10 mouse cellular contexts compared by ENCODE assay signal in genomic region chr16:42575517-42575946, GRCm38 (mm10).
DNase-seq lines count a peak whose midpoint lies in the region; ATAC-seq lines count a peak whose summit lies in the region.
"Had no signal": no experiment of that assay in that cellular context is flagged by ENCODE, and none has a peak within 500 bp of the region (broad histone marks: within the 10 kb centered on the region; RNA-seq: fewer than 3 reads in every experiment).

No protein-coding gene starts in this region.

- H3K4me1 ChIP-seq in forebrain, embryonic 13.5 days: peaks cover 15% of the 10 kb centered on the region
- peaks cover 17% of the 10 kb centered on the region for H3K4me1 ChIP-seq in midbrain, embryonic 12.5 days

- H3K27ac ChIP-seq in forebrain, embryonic 13.5 days: peak overlapping the region; percentile 55
- H3K27ac ChIP-seq in midbrain, embryonic 12.5 days (replicated peaks): peak overlapping the region; percentile 75
- H3K27ac ChIP-seq: macrophage had no signal

- 3% methylated on average over 7 of the region's 7 CpGs for WGBS in forebrain, embryonic 13.5 days
- under 1% methylated on average over 7 of the region's 7 CpGs for WGBS in midbrain, embryonic 12.5 days

- no peaks in the 10 kb centered on the region for H3K36me3 ChIP-seq in forebrain, embryonic 13.5 days (ENCODE audit: poor library complexity, severe bottlenecking)
- no peaks in the 10 kb centered on the region for H3K36me3 ChIP-seq in midbrain, embryonic 12.5 days

- peak overlapping the region; percentile 43; the same call in 1 of the 2 replicates for H3K9ac ChIP-seq in forebrain, embryonic 13.5 days
- H3K9ac ChIP-seq in midbrain, embryonic 12.5 days (replicated peaks): no peak overlapping the region

- peak; percentile 96 for ATAC-seq in forebrain, embryonic 13.5 days
- peak; percentile 98 for ATAC-seq in midbrain, embryonic 12.5 days (ENCODE audit: low FRiP score, low read depth)
- ATAC-seq in megakaryocyte-erythroid progenitor cell, adult 5-6 weeks (replicated peaks; ENCODE audit: low FRiP score, low TSS enrichment, poor library complexity, severe bottlenecking): no peak
- ATAC-seq in granulocyte monocyte progenitor cell, adult 5-6 weeks (replicated peaks; ENCODE audit: poor library complexity, severe bottlenecking): no peak

- peak; percentile 6 to 17 for DNase-seq in cerebellum, postnatal 14 days
- DNase-seq in cerebellum, postnatal 25 days: no peak
- DNase-seq in MN1 (ENCODE audit: low spot score): peak; percentile 62
- no peak for DNase-seq in cerebellum, adult 11 months
- DNase-seq: heart, postnatal 10 days had no signal

- H3K4me3 ChIP-seq in forebrain, embryonic 13.5 days: peak overlapping the region; percentile 23
- H3K4me3 ChIP-seq in midbrain, embryonic 12.5 days: no peak overlapping the region

- no peaks in the 10 kb centered on the region for H3K27me3 ChIP-seq in forebrain, embryonic 13.5 days
- no peaks in the 10 kb centered on the region for H3K27me3 ChIP-seq in midbrain, embryonic 12.5 days

- H3K4me2 ChIP-seq in forebrain, embryonic 13.5 days: peak overlapping the region; percentile 53
- H3K4me2 ChIP-seq in midbrain, embryonic 12.5 days (replicated peaks): peak overlapping the region; percentile 32

- no peaks in the 10 kb centered on the region for H3K9me3 ChIP-seq in forebrain, embryonic 13.5 days (replicated peaks)
- H3K9me3 ChIP-seq in midbrain, embryonic 12.5 days: no peaks in the 10 kb centered on the region

Comparison
In these comparisons a context has a peak if more than half of its experiments do, and no peak if none do; other contexts are left out.
1. DNase-seq: peak in cerebellum, postnatal 14 days (2 of 2) and MN1 (single experiment); none in cerebellum, postnatal 25 days (0 of 2) and cerebellum, adult 11 months (single experiment).
2. ATAC-seq: peak in forebrain, embryonic 13.5 days (single experiment) and midbrain, embryonic 12.5 days (single experiment); none in megakaryocyte-erythroid progenitor cell, adult 5-6 weeks (single experiment) and granulocyte monocyte progenitor cell, adult 5-6 weeks (single experiment).